Mouse (Mus musculus): ENCODE measurements around the gene Cpne5. TPM values are rescaled to one million over a fixed set of nuclear protein-coding genes. Genes with fewer than 3 reads are reported as not detected.
A peak's percentile ranks its signal among the peaks of the same experiment; 100 is the strongest.

Gene Cpne5
- polyA plus RNA-seq (2012; rRNA removed) (14.7 and 17.9 TPM in 2 replicates), polyA plus RNA-seq (2014; fragmentation: Nextera tagmentation; extraction: Ambion mirVana) (13.3 and 14.7 TPM in 2 replicates)

DNA sequence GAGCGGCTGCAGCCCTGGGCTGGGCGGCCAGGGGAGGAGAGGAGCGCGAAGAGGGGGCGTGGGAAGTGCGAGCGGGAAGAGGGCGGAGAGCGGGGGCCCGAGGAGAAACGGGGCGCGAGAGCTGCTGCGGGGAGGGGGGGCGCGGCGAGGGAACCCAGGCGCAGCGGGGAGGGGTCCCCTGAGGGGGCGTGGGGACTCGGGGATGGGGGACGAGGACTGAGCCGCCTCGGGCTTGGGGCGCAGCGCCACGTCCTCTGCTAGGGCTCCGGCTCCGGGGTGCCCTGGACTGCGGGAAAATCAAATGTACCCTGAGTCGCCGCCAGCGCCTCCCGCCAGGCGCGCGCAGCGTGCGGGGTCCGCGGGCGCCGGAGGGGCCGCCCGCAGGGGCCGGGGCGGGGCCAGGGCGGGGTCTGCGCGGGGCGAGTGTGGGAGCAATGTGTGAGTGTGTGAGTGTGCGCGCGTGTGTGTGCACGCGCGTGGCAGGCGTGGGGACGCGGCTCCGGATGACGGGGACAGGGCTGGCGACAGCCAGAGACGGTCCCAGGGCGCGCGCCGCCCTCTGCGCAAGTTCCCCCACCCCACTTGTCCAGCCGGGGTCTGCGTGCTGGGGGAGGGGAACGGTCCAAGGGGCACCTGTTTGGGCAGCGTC lies at the start of gene Cpne5:
Cpne5 (minus strand) TSS at position 396 of the 649 bp plus-strand sequence.
- H3K4me1 ChIP-seq (ENCODE audit: control insufficient read depth, insufficient read depth, low read length) = peaks cover 8% of the 10 kb centered on the region; the same call in 1 of the 2 replicates
- DNase-seq (ENCODE audit: low spot score) = no peak
- no peaks in the 10 kb centered on the region for H3K36me3 ChIP-seq (ENCODE audit: control insufficient read depth, insufficient read depth, low read length)
- no peaks in the 10 kb centered on the region; the same call in 1 of the 2 replicates for H3K27me3 ChIP-seq (ENCODE audit: control insufficient read depth, insufficient read depth, low read length)
- H3K4me2 ChIP-seq (replicated peaks; ENCODE audit: low read depth, low read length, severe bottlenecking) = peak within 1 kb of the TSS; percentile 99
- H3K27ac ChIP-seq (replicated peaks; ENCODE audit: low read depth, low read length) = no peak within 1 kb of the TSS
- no peak for TF ChIP-seq POLR2A (IDR thresholded peaks at IDR 0.05; ENCODE audit: borderline replicate concordance, extremely low read depth, insufficient read depth, insufficient read length)
- peak within 1 kb of the TSS; percentile 62 for H3K4me3 ChIP-seq (replicated peaks; ENCODE audit: low read length)
- WGBS = 0% methylated on average over 22 of the region's 73 CpGs
- peak within 1 kb of the TSS; percentile 66 for H3K9ac ChIP-seq (ENCODE audit: low read depth, low read length, severe bottlenecking)
- ATAC-seq (ENCODE audit: low FRiP score, low read depth) = peak; percentile 58
- H3K9me3 ChIP-seq (ENCODE audit: control insufficient read depth, low read length) = no peaks in the 10 kb centered on the region

DNA sequence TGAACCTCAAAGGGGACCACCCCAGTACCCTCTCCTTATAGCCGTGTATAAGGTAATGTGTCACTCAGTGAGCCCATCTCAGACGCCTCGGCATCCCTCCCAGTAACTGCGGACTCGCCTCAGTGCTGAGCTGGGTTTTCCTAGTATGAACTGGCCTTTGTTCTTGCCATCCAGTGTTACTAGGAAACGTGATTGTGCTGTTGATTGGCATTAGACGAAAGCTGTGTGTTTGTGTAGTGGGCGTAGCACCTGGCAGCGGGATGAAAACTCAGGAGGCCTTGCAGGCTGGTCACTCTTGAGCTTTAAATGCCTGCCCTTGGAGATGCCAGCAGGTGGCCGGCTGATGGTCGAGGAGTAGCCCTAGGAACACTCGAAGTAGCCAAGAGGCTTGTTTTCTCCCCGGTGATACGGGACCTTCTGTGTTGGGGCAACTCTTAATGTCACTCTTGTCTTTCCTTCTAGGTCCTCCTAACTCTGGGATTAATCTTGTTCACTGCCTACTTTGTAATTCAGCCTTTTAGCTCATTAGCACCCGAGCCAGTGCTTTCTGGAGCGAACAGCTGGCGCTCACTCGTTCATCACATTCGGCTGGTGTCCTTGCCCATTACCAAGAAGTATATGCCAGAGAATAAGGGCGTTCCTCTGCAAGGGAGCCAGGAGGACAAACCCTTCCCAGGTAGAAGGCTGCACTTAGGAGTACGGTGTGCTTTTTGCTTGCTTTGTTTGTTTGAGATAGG lies 44.4 kb upstream of the Cpne5 start:
- WGBS = 87% methylated on average over 21 of the region's 21 CpGs
- no peak overlapping the region for H3K9ac ChIP-seq (ENCODE audit: low read depth, low read length, severe bottlenecking)
- no peak for TF ChIP-seq POLR2A (IDR thresholded peaks at IDR 0.05; ENCODE audit: borderline replicate concordance, extremely low read depth, insufficient read depth, insufficient read length)
- ATAC-seq (ENCODE audit: low FRiP score, low read depth) = no peak
- no peak for DNase-seq (ENCODE audit: low spot score)
- no peak overlapping the region for H3K27ac ChIP-seq (replicated peaks; ENCODE audit: low read depth, low read length)
- no peak overlapping the region for H3K4me3 ChIP-seq (replicated peaks; ENCODE audit: low read length)
- H3K9me3 ChIP-seq (ENCODE audit: control insufficient read depth, low read length) = no peaks in the 10 kb centered on the region
- no peaks in the 10 kb centered on the region for H3K27me3 ChIP-seq (ENCODE audit: control insufficient read depth, insufficient read depth, low read length)
- no peaks in the 10 kb centered on the region for H3K4me1 ChIP-seq (ENCODE audit: control insufficient read depth, insufficient read depth, low read length)
- H3K4me2 ChIP-seq (replicated peaks; ENCODE audit: low read depth, low read length, severe bottlenecking) = no peak overlapping the region
- H3K36me3 ChIP-seq (ENCODE audit: control insufficient read depth, insufficient read depth, low read length) = peaks cover 30% of the 10 kb centered on the region

DNA sequence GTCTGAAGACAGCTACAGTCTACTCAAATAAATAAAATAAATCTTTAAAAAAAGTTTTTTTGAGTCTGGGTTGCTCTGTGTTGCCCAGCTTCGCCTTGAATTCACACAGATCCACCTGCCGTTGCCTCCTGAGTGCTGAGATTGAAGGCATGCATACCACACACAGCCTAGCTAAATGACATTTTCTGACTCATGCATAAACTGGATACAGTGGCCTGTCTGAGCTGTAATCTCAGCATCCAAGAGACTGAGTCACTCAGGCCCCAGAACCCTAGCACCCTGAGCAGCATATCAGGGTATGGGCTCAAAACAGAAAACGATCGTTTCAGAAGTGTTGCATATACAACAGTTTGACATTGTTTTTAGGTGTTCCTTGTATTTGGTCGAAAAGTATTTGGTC lies 43.6 kb upstream of the Cpne5 start:
- H3K9me3 ChIP-seq (ENCODE audit: control insufficient read depth, low read length) = no peaks in the 10 kb centered on the region
- H3K4me3 ChIP-seq (replicated peaks; ENCODE audit: low read length) = no peak overlapping the region
- H3K36me3 ChIP-seq (ENCODE audit: control insufficient read depth, insufficient read depth, low read length) = peaks cover 30% of the 10 kb centered on the region
- DNase-seq (ENCODE audit: low spot score) (no peak), ATAC-seq (ENCODE audit: low FRiP score, low read depth) (no peak)
- no peaks in the 10 kb centered on the region for H3K4me1 ChIP-seq (ENCODE audit: control insufficient read depth, insufficient read depth, low read length)
- H3K27me3 ChIP-seq (ENCODE audit: control insufficient read depth, insufficient read depth, low read length) = no peaks in the 10 kb centered on the region
- 91% methylated on average over 5 of the region's 5 CpGs for WGBS
- no peak for TF ChIP-seq POLR2A (IDR thresholded peaks at IDR 0.05; ENCODE audit: borderline replicate concordance, extremely low read depth, insufficient read depth, insufficient read length)
- no peak overlapping the region for H3K4me2 ChIP-seq (replicated peaks; ENCODE audit: low read depth, low read length, severe bottlenecking)
- H3K9ac ChIP-seq (ENCODE audit: low read depth, low read length, severe bottlenecking) = no peak overlapping the region
- H3K27ac ChIP-seq (replicated peaks; ENCODE audit: low read depth, low read length) = no peak overlapping the region

DNA sequence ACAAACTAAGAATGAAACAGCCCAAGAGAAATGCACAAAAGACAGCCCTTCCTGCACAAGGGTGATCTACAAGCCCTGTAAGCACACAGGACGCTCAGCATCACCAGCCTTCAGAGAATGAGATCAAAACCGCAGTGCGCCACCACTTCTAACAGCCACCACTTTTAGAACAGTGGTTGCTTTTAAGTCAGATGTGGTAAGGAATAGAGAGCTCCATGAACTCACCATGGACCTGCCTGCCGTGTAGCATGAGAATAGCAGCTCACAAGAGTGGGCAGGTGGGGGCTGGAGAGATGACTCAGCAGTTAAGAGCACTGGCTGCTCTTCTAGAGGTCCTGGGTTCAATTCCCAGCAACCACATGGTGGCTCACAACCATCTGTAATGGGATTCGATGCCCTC lies 42.5 kb upstream of the Cpne5 start:
- WGBS = 92% methylated on average over 5 of the region's 5 CpGs
- DNase-seq (ENCODE audit: low spot score) = no peak
- no peak for TF ChIP-seq POLR2A (IDR thresholded peaks at IDR 0.05; ENCODE audit: borderline replicate concordance, extremely low read depth, insufficient read depth, insufficient read length)
- H3K9ac ChIP-seq (ENCODE audit: low read depth, low read length, severe bottlenecking) = no peak overlapping the region
- no peaks in the 10 kb centered on the region for H3K4me1 ChIP-seq (ENCODE audit: control insufficient read depth, insufficient read depth, low read length)
- H3K9me3 ChIP-seq (ENCODE audit: control insufficient read depth, low read length) = no peaks in the 10 kb centered on the region
- H3K36me3 ChIP-seq (ENCODE audit: control insufficient read depth, insufficient read depth, low read length) = peaks cover 29% of the 10 kb centered on the region
- no peak for ATAC-seq (ENCODE audit: low FRiP score, low read depth)
- H3K27me3 ChIP-seq (ENCODE audit: control insufficient read depth, insufficient read depth, low read length) = no peaks in the 10 kb centered on the region
- no peak overlapping the region for H3K27ac ChIP-seq (replicated peaks; ENCODE audit: low read depth, low read length)
- H3K4me3 ChIP-seq (replicated peaks; ENCODE audit: low read length) = no peak overlapping the region
- H3K4me2 ChIP-seq (replicated peaks; ENCODE audit: low read depth, low read length, severe bottlenecking) = no peak overlapping the region

DNA sequence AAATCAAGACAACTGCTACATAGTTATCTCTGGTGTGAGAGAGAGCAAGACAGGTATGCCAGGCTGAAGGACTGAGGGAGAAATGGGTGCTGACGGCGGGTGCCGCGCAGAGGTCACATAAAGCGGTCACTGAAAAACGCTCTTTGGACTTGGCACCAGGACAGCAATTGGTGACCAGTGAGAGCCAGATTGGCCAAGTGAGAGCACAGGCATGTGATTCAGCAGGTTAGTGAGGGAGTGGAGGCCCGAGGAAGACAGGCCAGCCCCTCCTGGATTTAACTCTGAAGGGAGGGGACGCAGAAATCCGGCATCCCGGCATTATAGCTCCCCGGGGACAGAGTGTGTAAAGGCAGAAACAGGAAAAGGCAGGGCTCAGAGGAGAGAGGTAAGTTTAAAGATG lies 35.9 kb upstream of the Cpne5 start:
- H3K4me3 ChIP-seq (replicated peaks; ENCODE audit: low read length) = no peak overlapping the region
- no peaks in the 10 kb centered on the region for H3K27me3 ChIP-seq (ENCODE audit: control insufficient read depth, insufficient read depth, low read length)
- DNase-seq (ENCODE audit: low spot score) (no peak), ATAC-seq (ENCODE audit: low FRiP score, low read depth) (no peak)
- H3K9me3 ChIP-seq (ENCODE audit: control insufficient read depth, low read length) = no peaks in the 10 kb centered on the region
- TF ChIP-seq POLR2A (IDR thresholded peaks at IDR 0.05; ENCODE audit: borderline replicate concordance, extremely low read depth, insufficient read depth, insufficient read length) = no peak
- peaks cover 5% of the 10 kb centered on the region; the same call in 1 of the 2 replicates for H3K36me3 ChIP-seq (ENCODE audit: control insufficient read depth, insufficient read depth, low read length)
- H3K27ac ChIP-seq (replicated peaks; ENCODE audit: low read depth, low read length) = no peak overlapping the region
- H3K4me1 ChIP-seq (ENCODE audit: control insufficient read depth, insufficient read depth, low read length) = peaks cover 10% of the 10 kb centered on the region
- H3K4me2 ChIP-seq (replicated peaks; ENCODE audit: low read depth, low read length, severe bottlenecking) = no peak overlapping the region
- WGBS = 67% methylated on average over 11 of the region's 11 CpGs
- H3K9ac ChIP-seq (ENCODE audit: low read depth, low read length, severe bottlenecking) = no peak overlapping the region

Measured in limb, embryonic 14.5 days (tissue).